Mouse (Mus musculus): Measurements from ENCODE around the gene Nrk. TPM values are rescaled to one million over a fixed set of nuclear protein-coding genes. Genes with fewer than 3 reads are reported as not detected.

The Nrk gene
- 10 to 100 TPM; 15.5 to 23.5 TPM for total RNA-seq (2021)
- long read RNA-seq, experiment 1, full-length matches to known transcripts, result 1 of 2 reads
- long read RNA-seq, experiment 1, partial matches to known transcripts, result 0 of 2 reads
- long read RNA-seq, experiment 1, other reads (novel, unspliced or antisense), result 1 of 2 reads
- long read RNA-seq, experiment 2, full-length matches to known transcripts, result 2 of 2 reads
- long read RNA-seq, experiment 2, partial matches to known transcripts, result 0 of 2 reads
- long read RNA-seq, experiment 2, other reads (novel, unspliced or antisense), result 0 of 2 reads

DNA sequence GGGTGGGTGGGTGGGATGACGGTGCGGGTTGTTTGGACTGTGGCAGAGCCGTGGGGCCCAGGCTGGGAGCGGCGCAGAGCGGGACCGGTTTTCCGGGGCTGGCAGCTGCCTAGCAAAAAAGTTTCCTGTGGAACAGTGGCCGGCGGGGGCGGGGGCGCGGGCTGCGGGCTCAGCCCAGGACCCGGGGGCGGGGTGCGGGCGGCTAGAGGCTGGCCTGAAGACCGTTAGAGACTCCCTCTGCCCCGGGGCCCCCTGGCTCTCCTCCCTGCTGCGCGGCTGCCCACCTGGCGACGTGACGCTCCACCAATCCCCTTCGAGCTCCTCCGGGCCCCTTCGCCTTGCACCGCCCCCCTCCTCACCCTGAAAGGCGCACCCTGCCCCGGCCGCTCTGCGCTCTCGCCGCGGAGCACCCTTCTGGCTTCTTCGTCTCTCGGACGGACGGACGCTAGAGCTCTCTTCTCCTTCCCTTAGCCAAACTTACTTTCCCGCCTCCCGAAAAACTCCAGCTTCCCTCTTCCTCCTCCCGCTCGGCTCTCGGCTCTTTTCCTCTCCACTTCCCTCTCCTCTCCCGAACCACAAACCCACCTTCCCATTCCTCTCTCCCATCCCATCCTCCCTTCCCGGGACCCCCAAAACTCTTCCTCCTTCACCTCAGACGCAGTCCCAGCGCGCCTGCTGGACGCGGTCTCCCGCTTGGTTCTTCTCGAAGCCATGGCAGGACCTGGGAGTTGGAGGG lies at the start of gene Nrk:
Gene Nrk, plus strand, starts transcription at position 390 of the 736 bp plus-strand sequence.
- DNase-seq, result peak; percentile 76
- intact Hi-C loops (cut with DNase I; ENCODE audit: low total_unique reads), result loop anchor here (5.0 kb wide), 1 partner anchor 717 kb away; no protein-coding TSS in a partner anchor

- intact Hi-C loops (cut with DNase I; ENCODE audit: low total_unique reads), result loop anchor here (5.0 kb wide), 1 partner anchor 716 kb away; no protein-coding TSS in a partner anchor
- no peak for DNase-seq
Measured at GRCm38 (mm10) chrX:138913366-138913765, 864 bp upstream of the Nrk start.

- intact Hi-C loops (cut with DNase I; ENCODE audit: low total_unique reads), result loop anchor here (5.0 kb wide), 1 partner anchor 717 kb away; no protein-coding TSS in a partner anchor
- no peak for DNase-seq
Measured at GRCm38 (mm10) chrX:138914777-138915114, 516 bp downstream of the Nrk start.

- intact Hi-C loops (cut with DNase I; ENCODE audit: low total_unique reads), result no loop called here
Measured at GRCm38 (mm10) chrX:138919030-138919429, 4.8 kb downstream of the Nrk start.

DNA sequence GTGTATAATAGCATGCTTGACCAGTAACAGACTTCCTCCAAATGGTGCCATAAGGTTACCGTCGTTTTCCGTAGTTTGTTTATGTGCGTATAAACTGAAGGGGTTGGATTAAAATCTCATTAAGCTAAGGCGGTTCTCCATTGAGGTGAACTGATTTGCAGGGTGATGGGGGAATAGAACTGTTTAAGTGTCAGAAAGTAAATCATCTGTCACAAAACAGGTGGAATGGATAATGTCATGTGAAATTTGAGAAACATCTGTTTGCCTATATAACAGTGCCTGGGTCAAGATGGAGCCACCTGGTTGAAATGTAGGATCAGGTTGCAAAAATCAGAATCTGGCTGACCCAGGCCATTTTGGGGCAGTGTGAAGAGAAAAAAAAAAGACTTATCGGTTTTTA lies 29.7 kb downstream of the Nrk start:
- no peak for DNase-seq
- intact Hi-C loops (cut with DNase I; ENCODE audit: low total_unique reads), result no loop called here

More at GRCm38 (mm10) chrX:138919030-138919429, 4.8 kb downstream of the Nrk start:
- DNase-seq, result no peak

DNA sequence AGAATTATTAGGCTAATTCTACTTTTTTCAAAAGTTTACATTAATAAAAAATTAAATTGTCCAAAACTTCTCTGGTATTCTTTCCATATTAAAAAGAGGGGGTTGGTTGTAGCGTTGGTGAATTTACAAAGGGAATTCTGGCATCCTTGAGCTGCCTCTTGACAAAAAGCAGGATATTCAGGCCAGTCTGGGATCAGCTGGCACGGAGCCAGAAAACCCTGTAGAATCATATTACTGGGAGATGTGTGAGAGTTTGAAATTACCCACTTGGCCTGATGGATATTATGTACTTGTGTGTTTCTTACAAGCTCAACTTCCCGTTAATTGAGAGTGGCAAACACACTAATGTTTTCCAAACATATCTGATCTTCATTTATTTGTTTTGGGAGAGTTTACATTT lies 46.5 kb downstream of the Nrk start:
- intact Hi-C loops (cut with DNase I; ENCODE audit: low total_unique reads), result no loop called here
- DNase-seq, result peak; percentile 4

GRCm38 (mm10) chrX:138978501-138978900 lies 64.3 kb downstream of the Nrk start:
- intact Hi-C loops (cut with DNase I; ENCODE audit: low total_unique reads), result no loop called here

DNA sequence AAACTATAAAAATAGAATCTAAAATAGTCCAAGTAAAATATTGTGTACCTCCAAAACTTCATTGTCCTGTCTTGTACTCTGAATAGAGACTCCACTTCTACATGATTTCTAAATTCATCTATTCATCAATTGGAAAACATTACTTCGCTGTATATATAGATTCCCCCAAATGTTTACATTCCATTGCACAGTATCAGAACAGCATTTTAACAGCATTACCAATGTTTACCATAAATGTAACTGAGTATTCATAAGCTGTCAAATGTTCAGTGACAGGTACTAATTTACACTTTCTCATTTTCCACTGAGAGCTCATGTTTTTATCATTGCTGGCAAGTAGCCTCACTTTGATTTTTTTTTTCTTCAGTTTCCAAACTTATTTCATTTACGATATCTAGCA lies 65.0 kb downstream of the Nrk start:
- intact Hi-C loops (cut with DNase I; ENCODE audit: low total_unique reads), result no loop called here
- DNase-seq, result no peak

More at GRCm38 (mm10) chrX:138978501-138978900, 64.3 kb downstream of the Nrk start:
- no peak for DNase-seq

DNA sequence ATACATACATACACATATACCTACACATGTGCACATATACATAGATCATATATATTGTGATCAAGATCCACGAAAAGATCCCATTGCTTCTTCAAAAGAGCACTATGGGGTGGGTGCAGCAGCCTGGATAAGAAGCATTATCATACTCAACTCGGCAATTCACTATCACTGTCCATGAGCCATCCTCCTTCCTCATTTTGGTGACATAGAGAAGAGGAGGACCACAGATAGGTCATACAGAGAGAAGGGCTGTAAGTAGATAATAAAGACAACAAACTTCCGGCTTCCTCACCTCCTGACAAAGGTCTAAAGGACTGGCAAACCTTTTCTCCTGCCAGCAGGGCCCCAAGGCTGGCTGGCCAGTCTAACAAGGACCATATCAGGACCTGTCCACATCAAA lies 100.3 kb downstream of the Nrk start:
- intact Hi-C loops (cut with DNase I; ENCODE audit: low total_unique reads), result no loop called here
- DNase-seq, result no peak

DNA sequence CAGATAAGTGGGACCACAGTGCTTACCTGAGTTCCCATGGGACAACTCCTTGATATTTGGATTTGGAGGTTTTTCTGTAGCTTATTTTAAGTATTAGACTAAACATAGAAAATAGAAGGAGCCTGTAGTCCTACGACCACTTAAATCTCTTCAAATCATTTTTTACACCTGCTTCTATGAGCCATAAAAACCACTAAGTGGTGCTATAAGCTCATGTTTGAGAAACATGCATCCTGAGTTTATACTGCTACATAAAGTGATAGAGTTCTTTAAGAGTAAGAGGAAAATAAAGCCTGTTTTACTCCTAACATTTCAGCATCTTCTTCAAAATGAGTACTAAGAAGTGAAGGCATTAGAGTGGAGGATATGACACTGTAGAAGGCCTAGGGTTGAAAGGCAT lies 102.3 kb downstream of the Nrk start:
- DNase-seq, result no peak
- intact Hi-C loops (cut with DNase I; ENCODE audit: low total_unique reads), result no loop called here

- DNase-seq, result no peak
- intact Hi-C loops (cut with DNase I; ENCODE audit: low total_unique reads), result no loop called here
Measured at GRCm38 (mm10) chrX:139026532-139027097, 112.4 kb downstream of the Nrk start.

DNA sequence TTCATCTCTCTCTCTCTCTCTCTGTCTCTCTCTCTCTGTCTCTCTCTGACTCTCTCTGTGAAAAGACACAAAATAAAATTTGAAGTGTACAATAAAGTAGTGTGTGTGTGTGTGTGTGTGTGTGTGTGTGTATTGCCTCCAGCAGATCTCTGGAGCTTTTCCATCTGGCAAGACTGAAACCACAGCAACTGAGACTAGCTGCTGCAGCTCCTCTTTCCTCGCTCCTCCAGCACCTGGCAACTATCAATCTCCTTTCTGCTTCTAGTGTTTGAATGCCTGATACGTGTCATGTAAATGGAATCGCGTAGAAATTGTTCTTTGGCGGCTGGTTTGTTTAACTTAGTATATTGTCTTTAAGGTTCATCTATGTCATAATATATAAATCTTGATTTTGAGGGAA lies 113.1 kb downstream of the Nrk start:
- DNase-seq, result peak; percentile 18
- intact Hi-C loops (cut with DNase I; ENCODE audit: low total_unique reads), result no loop called here

- DNase-seq, result no peak
Measured at GRCm38 (mm10) chrX:139027909-139028308, 113.7 kb downstream of the Nrk start.

DNA sequence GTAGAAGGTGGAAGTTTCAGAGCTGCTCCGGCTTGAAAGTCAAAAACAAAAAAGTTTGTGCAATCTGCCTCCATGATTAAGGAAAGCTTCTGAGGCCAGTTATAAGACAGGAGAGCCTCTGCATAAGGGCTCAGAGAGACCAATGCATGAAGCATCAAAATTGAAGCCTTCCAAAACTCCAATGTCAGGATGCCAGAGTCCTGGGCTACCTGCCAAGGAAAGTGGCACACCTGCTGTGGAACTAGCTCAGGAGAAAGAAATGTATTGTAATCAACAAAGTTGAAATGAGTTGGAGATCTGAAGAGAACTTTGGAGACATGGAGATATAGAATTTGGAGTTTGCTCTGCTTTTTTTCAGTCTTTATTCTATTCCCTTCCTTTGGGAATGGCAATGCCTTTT lies 123.4 kb downstream of the Nrk start:
- intact Hi-C loops (cut with DNase I; ENCODE audit: low total_unique reads), result no loop called here
- peak; percentile 7 for DNase-seq

More at GRCm38 (mm10) chrX:139027909-139028308, 113.7 kb downstream of the Nrk start:
- intact Hi-C loops (cut with DNase I; ENCODE audit: low total_unique reads), result no loop called here

GRCm38 (mm10) chrX:139039314-139039713 lies 125.1 kb downstream of the Nrk start:
- intact Hi-C loops (cut with DNase I; ENCODE audit: low total_unique reads), result no loop called here

DNA sequence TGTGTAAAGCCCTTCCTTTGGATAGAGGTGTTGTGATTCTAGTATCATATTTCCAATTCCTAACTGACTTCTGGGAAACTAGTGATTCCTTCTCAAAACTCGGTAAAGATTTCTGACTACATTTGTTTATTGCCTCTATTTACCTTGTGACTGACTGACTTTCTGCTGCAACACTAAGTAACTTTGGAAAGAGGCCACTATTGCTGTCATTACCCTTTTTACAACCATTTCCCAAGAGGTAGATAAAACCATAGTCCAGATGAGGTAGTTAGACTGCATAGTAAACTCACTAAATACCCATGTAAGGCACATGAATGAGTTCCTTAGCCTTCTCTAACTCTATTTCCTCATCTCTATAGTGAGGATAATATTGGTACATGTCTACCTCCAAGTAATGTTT lies 126.9 kb downstream of the Nrk start:
- DNase-seq, result no peak
- intact Hi-C loops (cut with DNase I; ENCODE audit: low total_unique reads), result no loop called here

More at GRCm38 (mm10) chrX:139039314-139039713, 125.1 kb downstream of the Nrk start:
- no peak for DNase-seq

DNA sequence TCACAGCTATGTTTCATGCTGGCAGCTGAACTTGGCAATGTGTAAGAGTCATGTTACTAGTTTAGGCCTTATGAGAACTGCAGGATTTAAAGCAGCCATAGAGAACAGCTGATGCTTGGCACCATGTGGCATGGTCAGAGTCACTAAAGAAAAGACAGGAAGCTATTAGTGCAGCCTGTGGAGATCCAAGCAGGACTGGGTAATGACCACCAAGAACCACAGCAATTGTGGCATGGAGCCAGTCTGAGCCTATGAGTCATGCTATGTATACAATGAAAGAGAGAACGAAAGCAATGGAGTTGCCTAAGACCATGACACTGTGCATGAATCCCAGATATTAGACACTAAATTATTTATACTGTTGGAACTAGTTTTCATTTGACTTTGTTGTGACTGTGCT lies 137.7 kb downstream of the Nrk start:
- intact Hi-C loops (cut with DNase I; ENCODE audit: low total_unique reads), result no loop called here
- DNase-seq, result no peak

DNA sequence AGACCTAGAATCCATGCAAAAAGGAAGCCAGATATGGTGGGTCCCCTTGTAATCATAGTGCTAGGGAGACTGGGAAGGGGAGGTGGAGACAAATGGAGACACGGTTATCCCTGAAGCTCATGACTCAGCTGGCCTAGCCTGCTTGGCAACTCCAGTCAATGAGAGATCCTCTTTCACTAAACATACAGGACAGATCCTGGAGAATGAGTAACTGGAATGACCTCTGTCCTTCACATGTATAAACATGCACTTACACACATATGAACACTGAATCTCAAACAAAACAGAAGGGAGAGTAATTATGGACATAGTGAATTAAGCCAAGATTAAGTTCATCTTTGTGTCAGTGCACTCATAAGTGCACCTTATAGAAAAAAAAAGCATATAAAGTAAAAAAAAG lies 138.9 kb downstream of the Nrk start:
- intact Hi-C loops (cut with DNase I; ENCODE audit: low total_unique reads), result no loop called here
- DNase-seq, result no peak
